Mouse (Mus musculus) forebrain, embryonic 14.5 days (tissue): ENCODE results near the gene 3300002I08Rik. TPM values are rescaled to one million over a fixed set of nuclear protein-coding genes. Genes with fewer than 3 reads are reported as not detected.
"Not testable (repeated sequence)": the region's sequence is repeated elsewhere in the genome, so short reads cannot be mapped to it uniquely, and the experiment has no call there.

ENCODE experiments used
- ATAC-seq: fragments of 200-750 bp; cut with Nextera tagmentation; 2 replicates; pipeline ENCODE4 v1.8.0; 2017; ENCODE audit warnings: mild to moderate bottlenecking, moderate library complexity
- DNase-seq: peaks from one replicate; pipeline ENCODE4 v3.0.0-alpha.2; 2015; ENCODE audit warnings: low spot score
- H3K27ac ChIP-seq: fragments of 300-500 bp; sonication (generic); 2 replicates; pipeline ENCODE4 v1.5.1; 2014; ENCODE audit warnings: low read depth, mild to moderate bottlenecking, control low read depth, low read length, moderate library complexity
- H3K27me3 ChIP-seq: fragments of 300-500 bp; sonication (generic); replicated peaks from 2 replicates; pipeline ENCODE4 v1.6.1; 2014; ENCODE audit warnings: low read length, control low read depth, mixed read lengths; ENCODE audit not compliant: control insufficient read depth, insufficient read depth
- H3K36me3 ChIP-seq: fragments of 300-500 bp; sonication (generic); 2 replicates; pipeline ENCODE4 v1.6.1; 2014; ENCODE audit warnings: low read length, control low read depth; ENCODE audit not compliant: control insufficient read depth, insufficient read depth
- H3K4me1 ChIP-seq: fragments of 300-500 bp; sonication (generic); 2 replicates; pipeline ENCODE4 v1.6.1; 2014; ENCODE audit warnings: antibody characterized with exemption, low read length, control low read depth; ENCODE audit not compliant: control insufficient read depth, insufficient read depth
- H3K4me2 ChIP-seq: fragments of 300-500 bp; sonication (generic); 2 replicates; pipeline ENCODE4 v1.6.1; 2014; ENCODE audit warnings: mild to moderate bottlenecking, control low read depth, low read length
- H3K4me3 ChIP-seq: fragments of 300-500 bp; sonication (generic); 2 replicates; pipeline ENCODE4 v1.5.1; 2014; ENCODE audit warnings: low read depth, low read length, control low read depth
- H3K9ac ChIP-seq: fragments of 300-500 bp; sonication (generic); 2 replicates; pipeline ENCODE4 v1.6.1; 2014; ENCODE audit warnings: mild to moderate bottlenecking, low read length, control low read depth, moderate library complexity
- H3K9me3 ChIP-seq: fragments of 300-500 bp; sonication (generic); replicated peaks from 2 replicates; pipeline ENCODE4 v1.6.1; 2016; ENCODE audit warnings: low read length, control low read depth, mixed read lengths; ENCODE audit not compliant: control insufficient read depth
- WGBS: fragments of 180-500 bp; shearing (Covaris S2); extraction: QIAGEN DNeasy Blood & Tissue Kit; methylation state at CpG from one replicate; pipeline ENCODE4 v1.1.7; 2014; 5-methylcytosine and 5-hydroxymethylcytosine counted together
- polyA plus RNA-seq: library from polyadenylated mRNA; unstranded; fragments of >200 nt; fragmentation: Nextera tagmentation; extraction: Ambion mirVana; gene quantifications from 2 replicates; pipeline ENCODE4 v1.2.1, GENCODE M21; 2014

The 3300002I08Rik gene
- polyA plus RNA-seq, 1 experiment from 2014 or later: 12.3 TPM

DNA sequence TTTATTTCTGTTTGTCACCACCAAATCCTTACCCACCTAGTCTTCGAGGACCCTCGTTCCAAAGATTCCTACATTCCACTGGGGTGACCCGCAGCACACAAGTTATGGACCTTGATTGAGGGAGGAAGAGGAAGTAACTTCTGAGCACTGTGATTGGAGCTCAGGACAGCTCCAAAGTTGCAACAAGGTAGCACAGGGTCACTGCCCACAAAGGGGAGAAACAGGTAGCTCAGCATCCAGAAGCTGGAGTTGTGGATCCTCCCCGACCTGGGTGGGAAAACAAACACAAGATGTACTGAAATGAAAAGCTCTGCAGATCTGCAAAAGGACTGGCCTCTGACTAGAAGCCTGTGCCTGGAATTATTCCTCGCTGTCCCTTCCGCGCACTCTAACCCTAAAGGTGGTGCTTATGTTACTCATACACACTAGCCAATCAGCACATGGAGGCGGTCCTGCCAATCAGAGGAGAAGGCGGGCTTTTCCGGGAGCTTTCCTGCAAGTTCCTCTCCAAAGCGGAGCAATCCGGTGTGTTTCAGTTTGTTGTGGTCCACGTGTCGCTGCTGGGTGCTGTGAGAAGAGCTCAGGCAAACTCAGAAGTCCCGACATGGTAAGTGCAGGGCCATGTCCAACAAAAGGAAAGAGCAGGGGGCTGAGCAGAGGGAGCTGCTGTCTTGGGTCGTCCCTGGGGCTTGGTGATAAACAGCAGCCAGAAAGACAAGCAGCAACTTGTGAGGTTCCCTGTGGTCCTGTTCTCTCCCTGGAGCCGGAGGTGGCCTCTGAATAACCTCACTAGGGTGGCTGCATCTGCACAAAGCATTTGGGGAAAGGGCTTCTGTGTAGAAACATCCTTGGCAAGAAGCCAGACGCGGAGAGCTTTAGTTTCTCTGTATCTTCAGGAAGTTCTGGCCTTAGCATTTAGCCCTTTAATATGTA is 51.3 kb downstream of the 3300002I08Rik start:
- H3K4me3 ChIP-seq: peak overlapping the region; percentile 39
- not testable (repeated sequence) for H3K9me3 ChIP-seq, H3K27me3 ChIP-seq, H3K36me3 ChIP-seq, H3K4me1 ChIP-seq, H3K27ac ChIP-seq
- peak overlapping the region; percentile 58 for H3K9ac ChIP-seq
- peak; percentile 91 for DNase-seq
- 17% methylated on average over 19 of the region's 19 CpGs for WGBS
- peak; percentile 99 for ATAC-seq
- H3K4me2 ChIP-seq: peak overlapping the region; percentile 53

DNA sequence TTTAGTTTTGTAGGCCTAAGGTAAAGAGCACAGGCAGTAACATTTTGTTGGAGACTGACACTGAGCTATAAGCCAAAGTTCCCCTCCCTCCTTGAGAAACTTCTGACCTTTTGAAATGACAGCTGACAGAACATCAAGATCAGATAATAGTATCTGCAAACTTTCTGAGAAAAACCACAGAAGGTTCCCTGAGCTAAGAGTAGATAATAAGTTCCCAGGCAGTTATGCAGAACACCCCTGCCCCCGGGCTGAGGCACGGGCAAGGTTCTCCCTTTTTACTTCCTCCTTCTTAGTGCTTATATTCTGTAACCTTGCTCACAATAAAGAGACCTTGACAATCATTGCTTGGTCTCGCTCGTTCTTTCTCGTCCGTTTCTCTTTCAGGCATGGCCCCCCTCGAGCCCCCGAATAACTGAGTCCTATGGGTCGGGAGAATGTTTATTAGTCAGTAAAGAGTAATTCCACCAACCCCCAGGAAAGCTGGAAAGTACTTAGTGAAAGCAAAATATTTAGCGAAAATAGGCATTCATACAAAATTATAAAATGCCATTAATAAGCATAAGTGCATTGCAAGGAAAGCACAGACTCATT is 55.3 kb downstream of the 3300002I08Rik start:
- Histone ChIP-seq H3K4me2 (no peak overlapping the region), H3K27me3 (no peaks in the 10 kb centered on the region), H3K4me1 (no peaks in the 10 kb centered on the region), H3K9ac (no peak overlapping the region), H3K4me3 (no peak overlapping the region), H3K27ac (no peak overlapping the region), H3K9me3 (no peaks in the 10 kb centered on the region), H3K36me3 (no peaks in the 10 kb centered on the region)
- DNase-seq (no peak), ATAC-seq (no peak)
- 90% methylated on average over 10 of the region's 10 CpGs for WGBS

DNA sequence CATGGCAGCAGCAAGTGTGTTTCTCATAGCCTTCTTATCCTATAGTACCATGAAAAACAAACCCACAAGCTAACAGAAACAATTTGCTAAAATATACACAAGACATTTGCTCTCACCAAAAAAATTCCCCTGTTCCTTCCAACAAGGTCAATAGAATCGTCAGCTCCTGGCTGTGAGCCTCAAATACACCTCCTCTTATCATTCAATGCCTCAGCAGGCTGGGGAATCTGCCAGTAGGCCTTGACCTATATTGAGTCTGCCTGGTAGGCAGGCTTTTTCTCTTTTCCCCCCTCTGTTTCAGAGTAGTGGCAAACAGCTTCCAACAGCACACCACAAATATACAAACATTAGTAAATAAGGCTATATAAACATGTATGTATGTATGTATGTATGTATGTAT is 63.5 kb downstream of the 3300002I08Rik start:
- Histone ChIP-seq H3K4me1 (no peaks in the 10 kb centered on the region), H3K4me3 (no peak overlapping the region), H3K36me3 (no peaks in the 10 kb centered on the region), H3K9ac (no peak overlapping the region), H3K27me3 (no peaks in the 10 kb centered on the region), H3K4me2 (no peak overlapping the region), H3K9me3 (no peaks in the 10 kb centered on the region), H3K27ac (no peak overlapping the region)
- no peak for ATAC-seq
- DNase-seq: no peak
- WGBS: 43% methylated on average over 1 of the region's 1 CpGs

DNA sequence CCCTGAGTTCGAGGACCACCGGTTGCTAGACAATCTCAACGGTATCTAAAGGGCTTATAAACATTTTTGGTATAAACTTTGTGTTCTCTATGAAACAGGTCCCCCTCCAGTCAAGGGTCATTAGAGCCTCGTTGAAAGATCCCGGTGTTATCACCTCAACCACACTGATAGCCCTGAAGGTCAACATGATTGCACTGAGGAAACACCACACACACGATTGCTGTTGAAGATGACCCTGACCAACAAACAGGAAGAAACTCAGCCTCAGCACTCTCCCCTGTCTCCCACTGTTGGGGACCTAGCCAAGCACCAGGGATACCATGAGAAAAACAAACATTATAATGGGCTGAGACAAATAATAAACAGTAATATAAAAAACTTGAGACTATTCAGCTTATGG is 68.9 kb downstream of the 3300002I08Rik start:
- no peak overlapping the region for H3K4me2 ChIP-seq
- no peaks in the 10 kb centered on the region for H3K36me3 ChIP-seq
- H3K4me1 ChIP-seq: no peaks in the 10 kb centered on the region
- no peak for ATAC-seq
- H3K4me3 ChIP-seq: no peak overlapping the region
- 91% methylated on average over 6 of the region's 6 CpGs for WGBS
- H3K27ac ChIP-seq: no peak overlapping the region
- H3K27me3 ChIP-seq: no peaks in the 10 kb centered on the region
- DNase-seq: no peak
- no peak overlapping the region for H3K9ac ChIP-seq
- no peaks in the 10 kb centered on the region for H3K9me3 ChIP-seq

Other genes starting within 250 kb of the 3300002I08Rik start
- 13.8 and 16.0 TPM in 2 replicates for gene Zfp120, start 226.1 kb downstream of the 3300002I08Rik start, polyA plus RNA-seq
- gene Gm10770, start 183.1 kb downstream of the 3300002I08Rik start, polyA plus RNA-seq: not detected in 2 replicates
- not detected in 2 replicates for gene Gm14139, start 181.0 kb downstream of the 3300002I08Rik start, polyA plus RNA-seq
- 8.9 and 10.7 TPM in 2 replicates for gene Zfp937, start 144.7 kb downstream of the 3300002I08Rik start, polyA plus RNA-seq
- 2.3 and 3.5 TPM in 2 replicates for gene Gm21994, start 107.2 kb downstream of the 3300002I08Rik start, polyA plus RNA-seq
- gene Gm14124, start 105.2 kb downstream of the 3300002I08Rik start, polyA plus RNA-seq: not detected in 2 replicates
- gene Gm10130, start 39.1 kb downstream of the 3300002I08Rik start, polyA plus RNA-seq: 1.3 TPM in 1 of 2 replicates, not detected in the other
- 5.7 and 7.5 TPM in 2 replicates for gene Zfp442, start 88.7 kb upstream of the 3300002I08Rik start, polyA plus RNA-seq
- not detected in 2 replicates for gene Zfp345, start 122.3 kb upstream of the 3300002I08Rik start, polyA plus RNA-seq
- gene Cst7, start 207.7 kb upstream of the 3300002I08Rik start, polyA plus RNA-seq: 0.30 TPM in 1 of 2 replicates, not detected in the other
- gene Apmap, start 245.8 kb upstream of the 3300002I08Rik start, polyA plus RNA-seq: 42.8 and 45.9 TPM in 2 replicates